In the genomic region with DNA sequence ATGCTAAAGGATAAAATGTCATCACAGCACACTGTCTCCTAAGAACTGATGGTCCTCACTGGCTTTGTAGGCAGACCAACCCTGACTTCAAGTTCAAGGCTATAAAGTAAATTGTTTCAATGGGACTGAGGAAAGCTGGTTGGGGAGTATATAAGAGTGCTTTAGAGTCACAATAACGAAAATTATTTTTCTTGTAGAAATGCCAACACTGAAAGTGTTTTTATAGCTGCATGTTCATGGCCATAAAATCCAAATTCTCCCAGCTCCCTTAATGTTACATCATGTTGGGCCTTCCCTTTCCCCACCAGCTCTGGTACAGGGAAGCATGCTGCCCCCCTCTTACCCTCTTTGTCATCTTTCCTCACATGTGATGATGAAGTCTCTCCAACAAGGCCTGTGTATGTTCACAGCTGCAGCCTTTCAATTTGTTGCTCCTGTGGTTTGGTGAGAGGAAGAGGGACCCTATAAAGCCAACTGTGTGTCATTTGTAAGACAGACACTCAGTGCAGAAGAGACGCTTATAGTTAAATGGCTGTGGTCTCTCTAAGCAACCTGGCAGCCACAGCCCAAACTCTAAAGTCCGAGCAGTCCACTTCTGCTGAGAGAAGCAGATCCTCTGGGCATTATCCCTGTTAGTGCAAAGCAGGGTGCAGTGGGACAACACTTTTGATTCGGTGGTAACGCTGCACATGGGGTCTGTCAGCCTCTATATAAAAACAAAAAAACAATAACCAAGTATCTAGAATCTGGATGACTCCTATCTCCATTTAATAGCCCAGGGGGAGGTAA, we compare ENCODE assay signal across 19 mouse cellular contexts. TPM values are rescaled to one million over a fixed set of nuclear protein-coding genes. Genes with fewer than 3 reads are reported as not detected.
DNase-seq lines count a peak whose midpoint lies in the region; ATAC-seq and TF ChIP-seq lines count a peak whose summit lies in the region.
"Had no signal": no experiment of that assay in that cellular context is flagged by ENCODE, and none has a peak within 500 bp of the region (broad histone marks: within the 10 kb centered on the region; RNA-seq: fewer than 3 reads in every experiment).

No protein-coding gene starts in this region.

- no peaks in the 10 kb centered on the region for H3K27me3 ChIP-seq in hindbrain, embryonic 10.5 days (ENCODE audit: insufficient read depth, poor library complexity, severe bottlenecking)
- no peaks in the 10 kb centered on the region for H3K27me3 ChIP-seq in hindbrain, embryonic 11.5 days (ENCODE audit: control insufficient read depth, insufficient read depth, low read length)
- H3K27me3 ChIP-seq in midbrain, embryonic 10.5 days (ENCODE audit: low read depth, poor library complexity, severe bottlenecking) = no peaks in the 10 kb centered on the region
- no peaks in the 10 kb centered on the region for H3K27me3 ChIP-seq in midbrain, postnatal 0 days (ENCODE audit: insufficient read depth, low read length)
- no peaks in the 10 kb centered on the region for H3K27me3 ChIP-seq in limb, embryonic 14.5 days (ENCODE audit: control insufficient read depth, insufficient read depth, low read length)
- H3K27me3 ChIP-seq in liver, postnatal 0 days (ENCODE audit: insufficient read depth, low read length) = no peaks in the 10 kb centered on the region
- H3K27me3 ChIP-seq: hindbrain, embryonic 13.5 days; lung, embryonic 15.5 days; neural tube, embryonic 12.5 days had no signal

- 86% methylated on average over 5 of the region's 5 CpGs for WGBS in hindbrain, embryonic 10.5 days
- 85% methylated on average over 5 of the region's 5 CpGs for whole genome bisulfite sequencing in hindbrain, embryonic 11.5 days
- 88% methylated on average over 5 of the region's 5 CpGs for WGBS in midbrain, embryonic 10.5 days
- 79% methylated on average over 5 of the region's 5 CpGs for WGBS in midbrain, postnatal 0 days
- 75% methylated on average over 5 of the region's 5 CpGs for WGBS in limb, embryonic 14.5 days
- WGBS in liver, postnatal 0 days (ENCODE audit: insufficient replicate concordance) = 78% methylated on average over 5 of the region's 5 CpGs

- H3K36me3 ChIP-seq in hindbrain, embryonic 10.5 days = no peaks in the 10 kb centered on the region
- no peaks in the 10 kb centered on the region for H3K36me3 ChIP-seq in hindbrain, embryonic 11.5 days (ENCODE audit: control insufficient read depth, insufficient read depth, low read length)
- no peaks in the 10 kb centered on the region for H3K36me3 ChIP-seq in midbrain, embryonic 10.5 days
- no peaks in the 10 kb centered on the region for H3K36me3 ChIP-seq in midbrain, postnatal 0 days (ENCODE audit: insufficient read depth, low read length)
- H3K36me3 ChIP-seq in limb, embryonic 14.5 days (ENCODE audit: control insufficient read depth, insufficient read depth, low read length) = no peaks in the 10 kb centered on the region
- no peaks in the 10 kb centered on the region for H3K36me3 ChIP-seq in liver, postnatal 0 days (replicated peaks; ENCODE audit: insufficient read depth, low read length)
- H3K36me3 ChIP-seq: hindbrain, embryonic 13.5 days; lung, embryonic 15.5 days; neural tube, embryonic 12.5 days had no signal

- 0 out of 2 replicates have a peak overlapping the region, but pooled peaks have one; percentile 5 for H3K27ac ChIP-seq in hindbrain, embryonic 10.5 days
- H3K27ac ChIP-seq in hindbrain, embryonic 11.5 days (ENCODE audit: low read depth, low read length) = no peak overlapping the region
- H3K27ac ChIP-seq in midbrain, embryonic 10.5 days (replicated peaks) = peak overlapping the region; percentile 29; the same call in 1 of the 2 replicates
- H3K27ac ChIP-seq in midbrain, postnatal 0 days (ENCODE audit: low read depth, low read length) = no peak overlapping the region
- H3K27ac ChIP-seq in limb, embryonic 14.5 days (replicated peaks; ENCODE audit: low read depth, low read length) = 0 out of 2 replicates have a peak overlapping the region, but pooled peaks have one; percentile 4
- peak overlapping the region; percentile 91 for H3K27ac ChIP-seq in liver, postnatal 0 days (ENCODE audit: low read depth)
- H3K27ac ChIP-seq: heart, adult 2 months; hindbrain, embryonic 13.5 days; lung, embryonic 15.5 days; macrophage; neural tube, embryonic 12.5 days had no signal

- H3K4me3 ChIP-seq in hindbrain, embryonic 10.5 days = no peak overlapping the region
- H3K4me3 ChIP-seq in hindbrain, embryonic 11.5 days (ENCODE audit: low read depth, low read length) = no peak overlapping the region
- H3K4me3 ChIP-seq in midbrain, embryonic 10.5 days = no peak overlapping the region
- no peak overlapping the region for H3K4me3 ChIP-seq in midbrain, postnatal 0 days (ENCODE audit: low read depth, low read length)
- no peak overlapping the region for H3K4me3 ChIP-seq in limb, embryonic 14.5 days (replicated peaks; ENCODE audit: low read length)
- no peak overlapping the region for H3K4me3 ChIP-seq in liver, postnatal 0 days (ENCODE audit: low read depth, low read length)
- H3K4me3 ChIP-seq: heart, adult 2 months; hindbrain, embryonic 13.5 days; lung, embryonic 15.5 days; neural tube, embryonic 12.5 days had no signal

- H3K9me3 ChIP-seq in hindbrain, embryonic 10.5 days = no peaks in the 10 kb centered on the region
- H3K9me3 ChIP-seq in hindbrain, embryonic 11.5 days (ENCODE audit: control insufficient read depth, low read length) = no peaks in the 10 kb centered on the region
- no peaks in the 10 kb centered on the region for H3K9me3 ChIP-seq in midbrain, embryonic 10.5 days (replicated peaks)
- H3K9me3 ChIP-seq in midbrain, postnatal 0 days (ENCODE audit: low read length) = no peaks in the 10 kb centered on the region
- H3K9me3 ChIP-seq in limb, embryonic 14.5 days (ENCODE audit: control insufficient read depth, low read length) = no peaks in the 10 kb centered on the region
- no peaks in the 10 kb centered on the region for H3K9me3 ChIP-seq in liver, postnatal 0 days (ENCODE audit: low read length)
- H3K9me3 ChIP-seq: hindbrain, embryonic 13.5 days; lung, embryonic 15.5 days; neural tube, embryonic 12.5 days had no signal

- TF ChIP-seq EP300 in liver, postnatal 0 days (IDR thresholded peaks at IDR 0.05; ENCODE audit: low read depth) = no peak

- H3K4me1 ChIP-seq in hindbrain, embryonic 10.5 days (replicated peaks) = peaks cover 37% of the 10 kb centered on the region
- H3K4me1 ChIP-seq in hindbrain, embryonic 11.5 days (replicated peaks; ENCODE audit: control insufficient read depth, insufficient read depth, low read length) = no peaks in the 10 kb centered on the region; the same call in 1 of the 2 replicates
- H3K4me1 ChIP-seq in midbrain, embryonic 10.5 days = peaks cover 27% of the 10 kb centered on the region
- peaks cover 23% of the 10 kb centered on the region for H3K4me1 ChIP-seq in midbrain, postnatal 0 days (ENCODE audit: insufficient read depth, low read length)
- 0 out of 2 replicates have a peak, but pooled peaks cover 5% of the 10 kb centered on the region for H3K4me1 ChIP-seq in limb, embryonic 14.5 days (ENCODE audit: control insufficient read depth, insufficient read depth, low read length)
- peaks cover 62% of the 10 kb centered on the region for H3K4me1 ChIP-seq in liver, postnatal 0 days (ENCODE audit: insufficient read depth)

- H3K4me2 ChIP-seq in hindbrain, embryonic 11.5 days (replicated peaks; ENCODE audit: low read depth, low read length) = no peak overlapping the region
- H3K4me2 ChIP-seq in midbrain, postnatal 0 days (ENCODE audit: low read depth, low read length, poor library complexity, severe bottlenecking) = no peak overlapping the region
- H3K4me2 ChIP-seq in limb, embryonic 14.5 days (replicated peaks; ENCODE audit: low read depth, low read length, severe bottlenecking) = no peak overlapping the region
- H3K4me2 ChIP-seq in liver, postnatal 0 days (ENCODE audit: low read depth, low read length) = no peak overlapping the region
- H3K4me2 ChIP-seq: hindbrain, embryonic 13.5 days; lung, embryonic 15.5 days; midbrain, embryonic 11.5 days; neural tube, embryonic 12.5 days had no signal

- DNase-seq in hindbrain, embryonic 10.5 days (ENCODE audit: low spot score) = no peak
- DNase-seq in hindbrain, embryonic 11.5 days (ENCODE audit: low spot score) = no peak
- DNase-seq in midbrain, embryonic 10.5 days (ENCODE audit: low spot score) = no peak
- no peak for DNase-seq in midbrain, postnatal 0 days (ENCODE audit: low spot score)
- DNase-seq in limb, embryonic 14.5 days (ENCODE audit: low spot score) = peak; percentile 56
- DNase-seq in liver, postnatal 0 days = no peak
- no peak for DNase-seq in gastrocnemius, postnatal 25 days
- DNase-seq: adrenal gland, postnatal 25 days; B cell, adult 2 months; cerebellum, adult 18-20 months; cerebellum, postnatal 25 days; embryo, embryonic 11 days had no signal

- no peak overlapping the region for H3K9ac ChIP-seq in hindbrain, embryonic 11.5 days (ENCODE audit: low read depth, low read length)
- no peak overlapping the region for H3K9ac ChIP-seq in midbrain, postnatal 0 days (replicated peaks; ENCODE audit: low read length, poor library complexity, severe bottlenecking)
- H3K9ac ChIP-seq in limb, embryonic 14.5 days (ENCODE audit: low read depth, low read length, severe bottlenecking) = no peak overlapping the region
- no peak overlapping the region for H3K9ac ChIP-seq in liver, postnatal 0 days (replicated peaks)
- H3K9ac ChIP-seq: hindbrain, embryonic 13.5 days; lung, embryonic 15.5 days; neural tube, embryonic 12.5 days had no signal

- no peak for ATAC-seq in hindbrain, embryonic 11.5 days (ENCODE audit: low FRiP score)
- no peak for ATAC-seq in midbrain, postnatal 0 days (ENCODE audit: low FRiP score)
- ATAC-seq in limb, embryonic 14.5 days (ENCODE audit: low FRiP score, low read depth) = 0 out of 2 replicates have a peak, but pooled peaks have one; percentile 57
- no peak for ATAC-seq in liver, postnatal 0 days
- ATAC-seq: inflammation-experienced regulatory T-cells, adult 6 months had no signal

- TF ChIP-seq POLR2A in limb, embryonic 14.5 days (IDR thresholded peaks at IDR 0.05; ENCODE audit: borderline replicate concordance, extremely low read depth, insufficient read depth, insufficient read length) = no peak

- TF ChIP-seq CTCF in midbrain, postnatal 0 days (IDR thresholded peaks at IDR 0.05) = no peak
- TF ChIP-seq CTCF in liver, postnatal 0 days (IDR thresholded peaks at IDR 0.05; ENCODE audit: low read depth) = no peak

RNA-seq across cellular contexts. Expression of gene Cpeb4, which starts 29.6 kb away (rescaled TPM):
- polyA plus RNA-seq in hindbrain, embryonic 10.5 days (2016; fragmentation: Nextera tagmentation; extraction: Ambion mirVana) = 5.4 and 6.0 TPM in 2 replicates
- 14.3 and 16.7 TPM in 2 replicates for polyA plus RNA-seq in hindbrain, embryonic 11.5 days (2014; fragmentation: Nextera tagmentation; extraction: Ambion mirVana)
- polyA plus RNA-seq in midbrain, embryonic 10.5 days (2016; fragmentation: Nextera tagmentation; extraction: Ambion mirVana) = 3.5 and 5.6 TPM in 2 replicates
- total RNA-seq in midbrain, postnatal 0 days (2014; rRNA removed) = 103 and 124 TPM in 2 replicates
- polyA plus RNA-seq in midbrain, postnatal 0 days (2015; fragmentation: Nextera tagmentation; extraction: Ambion mirVana) = 16.9 and 19.1 TPM in 2 replicates
- 6.5 and 7.5 TPM in 2 replicates for polyA plus RNA-seq in limb, embryonic 14.5 days (2012; rRNA removed)
- polyA plus RNA-seq in limb, embryonic 14.5 days (2014; fragmentation: Nextera tagmentation; extraction: Ambion mirVana) = 4.9 and 5.1 TPM in 2 replicates
- polyA plus RNA-seq in liver, postnatal 0 days (2015; fragmentation: Nextera tagmentation; extraction: Ambion mirVana) = 7.0 and 10.0 TPM in 2 replicates
- total RNA-seq in gastrocnemius, postnatal 25 days (2021) = 10 to 100 TPM; 65.3 to 91.5 TPM

Comparison
In these comparisons a context has a peak if more than half of its experiments do, and no peak if none do; other contexts are left out.
1. H3K27ac ChIP-seq: peak in hindbrain, embryonic 10.5 days (single experiment), midbrain, embryonic 10.5 days (single experiment), limb, embryonic 14.5 days (single experiment) and liver, postnatal 0 days (single experiment); none in hindbrain, embryonic 11.5 days (single experiment) and midbrain, postnatal 0 days (single experiment).